27 mouse cellular contexts compared by ENCODE assay signal in genomic region chr16:75333750-75334149, GRCm38 (mm10).
"Had no signal": no experiment of that assay in that cellular context is flagged by ENCODE, and none has a peak within 500 bp of the region (broad histone marks: within the 10 kb centered on the region; RNA-seq: fewer than 3 reads in every experiment).

No protein-coding gene starts in this region.

- H3K27me3 ChIP-seq: heart, embryonic 12.5 days; hindbrain, embryonic 12.5 days; kidney, embryonic 15.5 days; limb, embryonic 13.5 days; limb, embryonic 15.5 days; liver, embryonic 12.5 days had no signal

- H3K36me3 ChIP-seq: heart, embryonic 10.5 days; heart, embryonic 12.5 days; hindbrain, embryonic 10.5 days; hindbrain, embryonic 12.5 days; kidney, embryonic 15.5 days; limb, embryonic 13.5 days; limb, embryonic 15.5 days; liver, embryonic 12.5 days had no signal

- DNase-seq: gastrocnemius, adult 2 months; gastrocnemius, postnatal 10 days; gastrocnemius, postnatal 25 days; heart, adult 18-20 months; heart, postnatal 10 days; heart, postnatal 4 days; kidney, adult 11 months; kidney, adult 2 months; kidney, adult 9 months; kidney, postnatal 10 days; kidney, postnatal 25 days; kidney, postnatal 4 days; left cerebral cortex, postnatal 4 days had no signal

- H3K9me3 ChIP-seq: heart, embryonic 10.5 days; heart, embryonic 12.5 days; hindbrain, embryonic 10.5 days; hindbrain, embryonic 12.5 days; kidney, embryonic 15.5 days; limb, embryonic 13.5 days; limb, embryonic 15.5 days; liver, embryonic 12.5 days had no signal

- H3K4me1 ChIP-seq: heart, embryonic 10.5 days; heart, embryonic 12.5 days; hindbrain, embryonic 10.5 days; hindbrain, embryonic 12.5 days; kidney, embryonic 15.5 days; limb, embryonic 13.5 days; limb, embryonic 15.5 days; liver, embryonic 12.5 days had no signal

- H3K27ac ChIP-seq: gastrocnemius, adult 2 months; heart, embryonic 10.5 days; hindbrain, embryonic 10.5 days; hindbrain, embryonic 12.5 days; hindbrain, embryonic 14.5 days; kidney, embryonic 15.5 days; layer of hippocampus, adult 2 months; left cerebral cortex, adult 2 months; limb, embryonic 13.5 days; limb, embryonic 15.5 days; liver, embryonic 12.5 days; liver, embryonic 14.5 days had no signal

- ATAC-seq: hindbrain, embryonic 16.5 days; intestine, embryonic 16.5 days; liver, embryonic 12.5 days had no signal

- H3K4me3 ChIP-seq: gastrocnemius, adult 2 months; heart, embryonic 10.5 days; heart, embryonic 12.5 days; hindbrain, embryonic 10.5 days; hindbrain, embryonic 12.5 days; kidney, embryonic 15.5 days; layer of hippocampus, adult 2 months; left cerebral cortex, adult 2 months; limb, embryonic 13.5 days; limb, embryonic 15.5 days; liver, embryonic 12.5 days had no signal
